Mouse (Mus musculus) Muller cell, postnatal 12 days (primary cell): ENCODE results near the gene Dnajc30.

Experiments used
- DNase-seq: peaks from one replicate; pipeline ENCODE4 v3.0.0-alpha.2; 2015; ENCODE audit errors: inconsistent ontology term

Dnajc30 gene

GRCm38 (mm10) chr5:135109017-135109416 lies 45.0 kb downstream of the Dnajc30 start:
- DNase-seq, result no peak

DNA sequence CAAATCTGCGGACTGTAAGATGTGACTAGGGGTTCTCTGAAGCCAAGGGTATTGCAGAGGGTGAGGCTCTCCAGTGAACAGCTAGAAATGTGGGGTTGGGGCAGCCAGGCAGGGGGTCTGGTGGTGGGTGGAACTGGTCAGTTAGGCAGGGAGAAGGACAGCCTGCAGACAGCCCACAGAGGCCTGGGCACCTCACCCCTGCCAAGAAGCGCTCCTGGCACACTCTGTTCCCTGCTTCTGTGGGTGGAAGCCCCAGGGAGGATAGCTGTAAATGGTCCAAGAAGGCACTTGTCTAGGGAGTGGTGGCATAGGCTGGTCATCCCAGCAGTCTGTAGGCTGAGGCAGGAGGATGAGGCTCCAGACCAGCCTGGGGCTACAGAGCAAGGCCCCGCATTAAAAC lies 45.4 kb downstream of the Dnajc30 start:
- no peak for DNase-seq

- no peak for DNase-seq
Measured at GRCm38 (mm10) chr5:135109976-135110375, 46.0 kb downstream of the Dnajc30 start.

GRCm38 (mm10) chr5:135113782-135114181 lies 49.8 kb downstream of the Dnajc30 start:
- no peak for DNase-seq

DNA sequence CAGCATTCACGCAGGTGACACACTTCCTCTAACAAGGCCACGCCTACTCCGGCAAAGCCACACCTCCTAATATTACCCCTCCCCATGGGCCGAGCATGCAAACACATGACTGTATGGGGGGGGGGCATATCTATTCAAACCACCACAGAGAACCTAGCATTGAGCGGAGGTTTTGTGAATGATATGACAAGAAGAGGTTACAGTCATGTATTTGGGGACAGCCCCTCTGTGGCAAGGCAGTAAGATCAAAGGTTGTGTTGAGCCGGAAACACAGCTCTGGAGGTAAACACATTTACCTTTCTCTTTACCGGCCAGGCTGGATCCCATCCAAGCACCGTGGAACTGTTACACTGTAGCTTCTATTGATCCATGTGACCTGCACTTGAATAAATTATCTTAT lies 51.2 kb downstream of the Dnajc30 start:
- DNase-seq, result no peak
